Mouse (Mus musculus) liver, embryonic 16.5 days (tissue): ENCODE measurements around the gene Pdrg1. TPM values are rescaled to one million over a fixed set of nuclear protein-coding genes. Genes with fewer than 3 reads are reported as not detected.
A peak's percentile ranks its signal among the peaks of the same experiment; 100 is the strongest.

Experiments
- ATAC-seq: fragments of 200-750 bp; cut with Nextera tagmentation; 2 replicates; pipeline ENCODE4 v1.8.0; 2017; ENCODE audit warnings: low read depth, mild to moderate bottlenecking, moderate number of reproducible peaks, moderate library complexity
- H3K27ac ChIP-seq: fragments of 300-500 bp; sonication (generic); 2 replicates; pipeline ENCODE4 v1.5.1; 2014; ENCODE audit warnings: mild to moderate bottlenecking, low read length
- H3K27me3 ChIP-seq: fragments of 300-500 bp; sonication (generic); 2 replicates; pipeline ENCODE4 v1.6.1; 2014; ENCODE audit warnings: low read depth, low read length, mixed read lengths; ENCODE audit not compliant: control insufficient read depth, insufficient read depth
- H3K36me3 ChIP-seq: fragments of 300-500 bp; sonication (generic); 2 replicates; pipeline ENCODE4 v1.6.1; 2014; ENCODE audit warnings: mild to moderate bottlenecking; ENCODE audit not compliant: control insufficient read depth, insufficient read depth
- H3K4me1 ChIP-seq: fragments of 300-500 bp; sonication (generic); 2 replicates; pipeline ENCODE4 v1.6.1; 2014; ENCODE audit warnings: low read depth, low read length, mixed read lengths; ENCODE audit not compliant: control insufficient read depth
- H3K4me2 ChIP-seq: fragments of 300-500 bp; sonication (generic); 2 replicates; pipeline ENCODE4 v1.6.1; 2014; ENCODE audit warnings: low read depth, low read length, mixed read lengths
- H3K4me3 ChIP-seq: fragments of 300-500 bp; sonication (generic); 2 replicates; pipeline ENCODE4 v1.5.1; 2014; ENCODE audit warnings: low read depth, mild to moderate bottlenecking, low read length
- H3K9ac ChIP-seq: fragments of 300-500 bp; sonication (generic); 2 replicates; pipeline ENCODE4 v1.6.1; 2014; ENCODE audit warnings: low read depth, low read length
- H3K9me3 ChIP-seq: fragments of 300-500 bp; sonication (generic); replicated peaks from 2 replicates; pipeline ENCODE4 v1.6.1; 2016; ENCODE audit warnings: low read length; ENCODE audit not compliant: control insufficient read depth
- WGBS: fragments of 180-500 bp; shearing (Covaris S2); extraction: QIAGEN DNeasy Blood & Tissue Kit; methylation state at CpG from one replicate; pipeline ENCODE4 v1.1.7; 2014; ENCODE audit not compliant: insufficient replicate concordance; 5-methylcytosine and 5-hydroxymethylcytosine counted together
- polyA plus RNA-seq: library from polyadenylated mRNA; unstranded; fragments of >200 nt; fragmentation: Nextera tagmentation; extraction: Ambion mirVana; gene quantifications from 2 replicates; pipeline ENCODE4 v1.2.1, GENCODE M21; 2015

The Pdrg1 gene
- polyA plus RNA-seq, 1 experiment from 2014 or later = 31.6 TPM

- Histone ChIP-seq H3K36me3 (no peaks in the 10 kb centered on the region), H3K4me2 (no peak overlapping the region), H3K4me3 (no peak overlapping the region), H3K27ac (no peak overlapping the region), H3K4me1 (peaks cover 3% of the 10 kb centered on the region), H3K9ac (no peak overlapping the region), H3K9me3 (no peaks in the 10 kb centered on the region), H3K27me3 (peaks cover 3% of the 10 kb centered on the region; the same call in 1 of the 2 replicates)
- WGBS = 58% methylated on average over 3 of the region's 3 CpGs
- no peak for ATAC-seq
Observed at GRCm38 (mm10) chr2:153019355-153019754, 4.1 kb upstream of the Pdrg1 start.

DNA sequence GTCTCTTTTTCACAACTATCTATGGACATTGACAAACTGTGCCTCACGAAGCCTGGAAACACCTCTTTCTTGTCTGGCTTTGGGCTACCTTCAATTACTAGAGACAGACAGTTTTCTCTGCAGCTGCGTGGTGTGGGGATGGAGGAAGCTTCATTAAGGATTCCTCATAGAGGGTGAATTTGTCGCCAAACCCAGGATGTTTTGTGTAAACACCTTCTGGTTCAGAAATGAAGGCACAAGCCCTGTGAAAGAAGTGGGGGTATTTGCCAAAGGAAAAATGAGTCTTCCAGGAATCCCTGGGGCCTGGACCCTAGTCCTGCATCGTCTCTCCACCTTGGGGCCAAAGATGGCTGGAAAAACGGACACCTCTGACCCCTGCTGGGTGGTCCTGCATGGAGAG lies 1.6 kb upstream of the Pdrg1 start:
- no peak overlapping the region for H3K9ac ChIP-seq
- no peak overlapping the region for H3K4me2 ChIP-seq
- no peaks in the 10 kb centered on the region for H3K36me3 ChIP-seq
- 30% methylated on average over 5 of the region's 5 CpGs for WGBS
- no peak overlapping the region for H3K27ac ChIP-seq
- peaks cover 8% of the 10 kb centered on the region for H3K4me1 ChIP-seq
- ATAC-seq = no peak
- H3K27me3 ChIP-seq = peaks cover 3% of the 10 kb centered on the region; the same call in 1 of the 2 replicates
- no peaks in the 10 kb centered on the region for H3K9me3 ChIP-seq
- no peak overlapping the region for H3K4me3 ChIP-seq

GRCm38 (mm10) chr2:153015804-153016203 lies 577 bp upstream of the Pdrg1 start:
- Histone ChIP-seq H3K9me3 (no peaks in the 10 kb centered on the region), H3K9ac (no peak overlapping the region), H3K4me3 (no peak overlapping the region; the same call in 1 of the 2 replicates), H3K4me2 (no peak overlapping the region), H3K36me3 (no peaks in the 10 kb centered on the region), H3K27me3 (peaks cover 3% of the 10 kb centered on the region; the same call in 1 of the 2 replicates), H3K4me1 (peaks cover 8% of the 10 kb centered on the region), H3K27ac (no peak overlapping the region)
- WGBS = 45% methylated on average over 8 of the region's 8 CpGs
- ATAC-seq = no peak

GRCm38 (mm10) chr2:153013724-153014515 lies 1.3 kb downstream of the Pdrg1 start:
- Histone ChIP-seq H3K4me1 (peaks cover 8% of the 10 kb centered on the region), H3K4me3 (peak overlapping the region; percentile 85), H3K27me3 (peaks cover 3% of the 10 kb centered on the region; the same call in 1 of the 2 replicates), H3K4me2 (peak overlapping the region; percentile 88), H3K27ac (no peak overlapping the region), H3K9me3 (no peaks in the 10 kb centered on the region), H3K9ac (peak overlapping the region; percentile 63; the same call in 1 of the 2 replicates), H3K36me3 (no peaks in the 10 kb centered on the region; the same call in 1 of the 2 replicates)
- 77% methylated on average over 11 of the region's 11 CpGs for WGBS
- no peak for ATAC-seq

- ATAC-seq = no peak
- no peak overlapping the region for H3K9ac ChIP-seq
- H3K4me1 ChIP-seq = peaks cover 6% of the 10 kb centered on the region
- no peak overlapping the region for H3K4me2 ChIP-seq
- H3K27me3 ChIP-seq = no peaks in the 10 kb centered on the region
- 81% methylated on average over 12 of the region's 12 CpGs for WGBS
- H3K4me3 ChIP-seq = no peak overlapping the region
- no peaks in the 10 kb centered on the region; the same call in none of the 2 replicates for H3K36me3 ChIP-seq
- H3K9me3 ChIP-seq = no peaks in the 10 kb centered on the region
- H3K27ac ChIP-seq = no peak overlapping the region
Observed at GRCm38 (mm10) chr2:153009192-153009973, 5.8 kb downstream of the Pdrg1 start.

DNA sequence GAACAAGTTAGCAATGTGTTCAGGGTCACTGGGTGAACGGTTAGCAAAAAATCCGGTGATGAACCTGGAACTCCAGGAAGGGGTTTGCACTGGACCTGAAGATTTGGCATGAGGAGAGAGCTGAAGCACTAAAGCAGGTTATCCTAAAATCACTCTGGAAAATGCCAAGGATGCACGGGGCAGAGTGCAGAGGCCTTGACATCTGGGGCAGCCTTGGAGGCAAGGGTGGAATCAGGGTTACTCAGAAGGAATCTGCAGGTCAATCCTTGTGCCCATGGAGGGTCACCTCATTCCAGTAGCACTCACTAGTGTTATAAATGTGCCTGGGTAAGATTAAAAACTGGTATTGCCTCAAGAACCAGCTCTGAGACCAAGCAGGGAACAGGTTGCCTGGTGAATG lies 9.2 kb downstream of the Pdrg1 start:
- Histone ChIP-seq H3K4me1 (no peaks in the 10 kb centered on the region), H3K9ac (no peak overlapping the region), H3K36me3 (no peaks in the 10 kb centered on the region; the same call in none of the 2 replicates), H3K27me3 (no peaks in the 10 kb centered on the region), H3K4me2 (no peak overlapping the region), H3K27ac (no peak overlapping the region), H3K9me3 (no peaks in the 10 kb centered on the region), H3K4me3 (no peak overlapping the region)
- WGBS = 81% methylated on average over 3 of the region's 3 CpGs
- no peak for ATAC-seq

- 19% methylated on average over 13 of the region's 13 CpGs for WGBS
- no peak overlapping the region for H3K27ac ChIP-seq
- no peak for ATAC-seq
Observed at GRCm38 (mm10) chr2:153003681-153004338, 11.4 kb downstream of the Pdrg1 start.

GRCm38 (mm10) chr2:153002492-153003248 lies 12.6 kb downstream of the Pdrg1 start:
- H3K36me3 ChIP-seq = no peaks in the 10 kb centered on the region
- H3K4me3 ChIP-seq = no peak overlapping the region
- no peak for ATAC-seq
- H3K27ac ChIP-seq = no peak overlapping the region
- no peak overlapping the region for H3K4me2 ChIP-seq
- H3K27me3 ChIP-seq = no peaks in the 10 kb centered on the region
- 33% methylated on average over 15 of the region's 15 CpGs for WGBS
- H3K9me3 ChIP-seq = no peaks in the 10 kb centered on the region
- H3K9ac ChIP-seq = no peak overlapping the region
- no peaks in the 10 kb centered on the region for H3K4me1 ChIP-seq

More at GRCm38 (mm10) chr2:153003681-153004338, 11.4 kb downstream of the Pdrg1 start:
- no peak overlapping the region for H3K4me2 ChIP-seq
- H3K4me3 ChIP-seq = no peak overlapping the region
- no peak overlapping the region for H3K9ac ChIP-seq
- no peaks in the 10 kb centered on the region; the same call in none of the 2 replicates for H3K36me3 ChIP-seq
- no peaks in the 10 kb centered on the region for H3K9me3 ChIP-seq
- H3K4me1 ChIP-seq = no peaks in the 10 kb centered on the region
- no peaks in the 10 kb centered on the region for H3K27me3 ChIP-seq
